Mouse (Mus musculus): ENCODE data around the gene Cnr2. TPM values are rescaled to one million over a fixed set of nuclear protein-coding genes. Genes with fewer than 3 reads are reported as not detected.

Gene Cnr2
- polyA plus RNA-seq, 1 experiment from 2014 or later: 0.14 TPM

DNA sequence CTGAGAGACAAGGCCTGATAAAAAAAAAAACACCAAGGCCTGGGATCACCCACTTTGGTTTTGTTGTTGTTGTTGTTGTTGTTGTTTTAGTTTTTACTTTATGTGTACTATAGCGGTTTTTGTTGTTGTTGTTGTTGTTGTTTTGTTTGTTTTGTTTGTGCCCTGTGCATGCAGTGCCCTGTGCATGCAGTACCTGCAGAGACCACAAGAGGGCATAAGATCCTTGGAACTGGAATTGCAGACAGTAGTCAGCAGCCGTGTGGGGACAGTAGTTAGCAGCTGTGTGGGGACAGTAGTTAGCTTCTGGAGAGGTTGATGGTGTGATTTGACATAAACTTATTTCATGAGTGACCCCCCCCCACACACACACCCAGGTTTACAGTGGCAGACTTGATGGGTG, 59.0 kb downstream of the Cnr2 start:
- no peak for ATAC-seq
- 24% methylated on average over 2 of the region's 2 CpGs for WGBS
- H3K4me3 ChIP-seq (ENCODE audit: low read depth, low read length): no peak overlapping the region

DNA sequence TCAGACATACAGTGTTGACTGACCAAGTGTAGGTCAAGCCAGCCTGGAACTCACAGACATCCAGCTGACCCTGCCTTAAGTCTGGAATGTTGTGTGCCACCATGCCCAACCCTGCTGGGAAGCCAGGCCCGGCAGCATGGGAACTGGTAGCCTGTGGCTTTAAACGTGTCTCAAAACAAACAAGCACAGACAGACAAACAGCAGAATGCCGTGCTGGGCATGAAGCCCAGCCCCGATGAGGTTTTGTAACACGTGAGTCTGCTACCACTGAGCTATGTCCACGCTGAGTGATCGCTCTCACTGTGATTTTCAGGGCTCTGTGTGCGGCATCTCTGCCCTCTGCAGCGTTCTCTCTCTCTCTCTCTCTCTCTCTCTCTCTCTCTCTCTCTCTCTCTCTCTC, 60.7 kb downstream of the Cnr2 start:
- Histone ChIP-seq H3K27me3 (replicated peaks; ENCODE audit: control insufficient read depth, insufficient read depth, low read length) (no peaks in the 10 kb centered on the region), H3K9me3 (ENCODE audit: control insufficient read depth) (no peaks in the 10 kb centered on the region), H3K4me3 (ENCODE audit: low read depth, low read length) (no peak overlapping the region), H3K27ac (ENCODE audit: low read depth, low read length) (no peak overlapping the region), H3K36me3 (ENCODE audit: control insufficient read depth, insufficient read depth) (peaks cover 58% of the 10 kb centered on the region), H3K4me1 (replicated peaks; ENCODE audit: control insufficient read depth, insufficient read depth, low read length) (0 out of 2 replicates have a peak, but pooled peaks cover 4% of the 10 kb centered on the region), H3K9ac (ENCODE audit: low read depth, low read length) (no peak overlapping the region), H3K4me2 (replicated peaks; ENCODE audit: low read depth) (no peak overlapping the region)
- ATAC-seq: no peak
- no peak for TF ChIP-seq CTCF (IDR thresholded peaks at IDR 0.05; ENCODE audit: low read depth)
- WGBS: 83% methylated on average over 9 of the region's 9 CpGs

More for the DNA sequence above, 59.0 kb downstream of the Cnr2 start:
- Histone ChIP-seq H3K27me3 (replicated peaks; ENCODE audit: control insufficient read depth, insufficient read depth, low read length) (no peaks in the 10 kb centered on the region), H3K4me2 (replicated peaks; ENCODE audit: low read depth) (no peak overlapping the region), H3K9ac (ENCODE audit: low read depth, low read length) (no peak overlapping the region), H3K4me1 (replicated peaks; ENCODE audit: control insufficient read depth, insufficient read depth, low read length) (0 out of 2 replicates have a peak, but pooled peaks cover 3% of the 10 kb centered on the region), H3K9me3 (ENCODE audit: control insufficient read depth) (no peaks in the 10 kb centered on the region), H3K27ac (ENCODE audit: low read depth, low read length) (no peak overlapping the region), H3K36me3 (ENCODE audit: control insufficient read depth, insufficient read depth) (peaks cover 47% of the 10 kb centered on the region)
- TF ChIP-seq CTCF (IDR thresholded peaks at IDR 0.05; ENCODE audit: low read depth): peak; percentile 96

- Histone ChIP-seq H3K4me2 (replicated peaks; ENCODE audit: low read depth) (peak overlapping the region; percentile 56), H3K9ac (ENCODE audit: low read depth, low read length) (peak overlapping the region; percentile 22; the same call in 1 of the 2 replicates), H3K4me1 (replicated peaks; ENCODE audit: control insufficient read depth, insufficient read depth, low read length) (0 out of 2 replicates have a peak, but pooled peaks cover 4% of the 10 kb centered on the region), H3K27ac (ENCODE audit: low read depth, low read length) (peak overlapping the region; percentile 90), H3K27me3 (replicated peaks; ENCODE audit: control insufficient read depth, insufficient read depth, low read length) (no peaks in the 10 kb centered on the region), H3K36me3 (ENCODE audit: control insufficient read depth, insufficient read depth) (peaks cover 55% of the 10 kb centered on the region), H3K4me3 (ENCODE audit: low read depth, low read length) (peak overlapping the region; percentile 9; the same call in 1 of the 2 replicates), H3K9me3 (ENCODE audit: control insufficient read depth) (no peaks in the 10 kb centered on the region)
- 27% methylated on average over 8 of the region's 8 CpGs for WGBS
- peak; percentile 87 for ATAC-seq
- peak; percentile 39 for TF ChIP-seq CTCF (IDR thresholded peaks at IDR 0.05; ENCODE audit: low read depth)
Observed at GRCm38 (mm10) chr4:135958354-135958753, 63.2 kb downstream of the Cnr2 start.

DNA sequence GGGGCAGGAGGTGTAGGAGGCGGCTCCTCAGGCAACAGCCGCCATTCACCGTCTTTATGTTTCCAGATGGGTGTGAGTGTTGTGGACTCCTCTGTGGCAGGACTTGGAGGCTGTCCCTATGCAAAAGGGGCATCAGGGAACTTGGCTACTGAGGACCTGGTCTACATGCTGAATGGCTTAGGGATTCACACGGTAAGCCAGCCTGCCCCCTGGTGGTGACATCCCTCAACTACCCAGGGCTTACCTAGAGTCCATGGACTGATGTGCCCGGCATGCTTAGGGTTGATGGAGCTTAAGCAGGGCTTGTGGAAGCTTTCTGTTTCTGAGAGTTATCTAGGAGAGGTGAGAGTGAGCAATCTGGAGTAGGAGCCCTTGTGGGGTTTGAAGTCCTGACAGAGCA, 65.5 kb downstream of the Cnr2 start:
- 28% methylated on average over 5 of the region's 5 CpGs for WGBS
- Histone ChIP-seq H3K4me3 (ENCODE audit: low read depth, low read length) (no peak overlapping the region), H3K9ac (ENCODE audit: low read depth, low read length) (no peak overlapping the region), H3K27me3 (replicated peaks; ENCODE audit: control insufficient read depth, insufficient read depth, low read length) (no peaks in the 10 kb centered on the region), H3K36me3 (ENCODE audit: control insufficient read depth, insufficient read depth) (peaks cover 37% of the 10 kb centered on the region), H3K9me3 (ENCODE audit: control insufficient read depth) (no peaks in the 10 kb centered on the region), H3K4me1 (replicated peaks; ENCODE audit: control insufficient read depth, insufficient read depth, low read length) (0 out of 2 replicates have a peak, but pooled peaks cover 4% of the 10 kb centered on the region), H3K27ac (ENCODE audit: low read depth, low read length) (no peak overlapping the region), H3K4me2 (replicated peaks; ENCODE audit: low read depth) (no peak overlapping the region)
- TF ChIP-seq CTCF (IDR thresholded peaks at IDR 0.05; ENCODE audit: low read depth): peak; percentile 97
- no peak for ATAC-seq

DNA sequence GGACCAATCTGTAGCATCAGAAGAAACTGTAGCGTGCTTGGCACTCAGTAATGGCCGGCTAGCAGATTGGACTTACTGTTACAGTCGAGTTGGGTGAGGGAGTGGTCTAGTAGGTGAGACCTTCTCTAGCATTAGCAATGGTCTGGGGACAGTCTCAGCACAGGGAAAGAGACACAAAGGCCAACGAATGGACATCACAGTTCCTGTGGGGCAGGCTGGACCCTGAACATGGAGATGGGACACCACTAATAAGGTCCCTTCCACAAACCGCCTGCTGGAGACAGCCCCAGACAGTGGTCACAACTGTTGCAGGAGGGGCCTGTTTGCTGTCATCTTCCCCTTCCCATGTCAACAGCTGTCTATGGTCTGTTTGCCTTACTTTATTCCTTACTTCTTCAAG, 66.5 kb downstream of the Cnr2 start:
- H3K27ac ChIP-seq (ENCODE audit: low read depth, low read length): no peak overlapping the region
- peaks cover 37% of the 10 kb centered on the region for H3K36me3 ChIP-seq (ENCODE audit: control insufficient read depth, insufficient read depth)
- TF ChIP-seq CTCF (IDR thresholded peaks at IDR 0.05; ENCODE audit: low read depth): no peak
- H3K9ac ChIP-seq (ENCODE audit: low read depth, low read length): no peak overlapping the region
- 90% methylated on average over 5 of the region's 5 CpGs for WGBS
- no peak overlapping the region for H3K4me2 ChIP-seq (replicated peaks; ENCODE audit: low read depth)
- no peak for ATAC-seq
- H3K4me1 ChIP-seq (replicated peaks; ENCODE audit: control insufficient read depth, insufficient read depth, low read length): 0 out of 2 replicates have a peak, but pooled peaks cover 4% of the 10 kb centered on the region
- H3K4me3 ChIP-seq (ENCODE audit: low read depth, low read length): no peak overlapping the region
- H3K27me3 ChIP-seq (replicated peaks; ENCODE audit: control insufficient read depth, insufficient read depth, low read length): no peaks in the 10 kb centered on the region
- H3K9me3 ChIP-seq (ENCODE audit: control insufficient read depth): no peaks in the 10 kb centered on the region

DNA sequence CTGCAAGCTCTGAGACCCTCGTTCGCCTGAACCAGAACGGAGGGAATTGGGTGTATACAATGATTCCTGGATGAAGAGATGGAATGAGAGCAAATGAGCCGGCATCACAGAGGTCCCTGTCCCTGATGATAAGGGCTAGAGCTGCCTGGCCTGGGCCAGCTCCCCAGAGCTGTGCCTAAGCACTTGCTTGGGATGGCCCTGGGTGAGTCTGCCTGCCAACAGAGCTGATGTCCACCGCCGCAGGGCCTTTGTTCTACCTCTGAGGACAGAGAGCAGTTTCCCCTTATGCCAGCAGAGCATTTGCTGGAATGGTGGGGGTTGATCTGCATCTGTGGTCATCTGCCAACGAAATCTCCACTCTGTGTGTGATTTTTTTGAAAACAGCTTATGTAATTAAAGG, 67.0 kb downstream of the Cnr2 start:
- Histone ChIP-seq H3K36me3 (ENCODE audit: control insufficient read depth, insufficient read depth) (peaks cover 41% of the 10 kb centered on the region), H3K27me3 (replicated peaks; ENCODE audit: control insufficient read depth, insufficient read depth, low read length) (no peaks in the 10 kb centered on the region), H3K27ac (ENCODE audit: low read depth, low read length) (no peak overlapping the region), H3K9ac (ENCODE audit: low read depth, low read length) (no peak overlapping the region), H3K9me3 (ENCODE audit: control insufficient read depth) (no peaks in the 10 kb centered on the region), H3K4me3 (ENCODE audit: low read depth, low read length) (no peak overlapping the region), H3K4me2 (replicated peaks; ENCODE audit: low read depth) (no peak overlapping the region), H3K4me1 (replicated peaks; ENCODE audit: control insufficient read depth, insufficient read depth, low read length) (0 out of 2 replicates have a peak, but pooled peaks cover 4% of the 10 kb centered on the region)
- TF ChIP-seq CTCF (IDR thresholded peaks at IDR 0.05; ENCODE audit: low read depth): no peak
- WGBS: 80% methylated on average over 7 of the region's 7 CpGs
- no peak for ATAC-seq

Measured in intestine, postnatal 0 days (tissue).